Mouse (Mus musculus) E14TG2a.4 (cell line): ENCODE results near the gene Fndc7.
A peak's percentile ranks its signal among the peaks of the same experiment; 100 is the strongest.

ENCODE experiments used
- H3K27me3 ChIP-seq: 2 replicates; pipeline ENCODE4 v1.6.1; 2014; ENCODE audit warnings: low read length, control low read depth; ENCODE audit not compliant: insufficient read depth
- H3K36me3 ChIP-seq: 2 replicates; pipeline ENCODE4 v1.6.1; 2014; ENCODE audit warnings: low read length, control low read depth; ENCODE audit not compliant: insufficient read depth
- H3K4me1 ChIP-seq: replicated peaks from 2 replicates; pipeline ENCODE4 v1.6.1; 2014; ENCODE audit warnings: low read depth, low read length, control low read depth
- H3K4me3 ChIP-seq: replicated peaks from 2 replicates; pipeline ENCODE4 v1.5.1; 2014; ENCODE audit warnings: mild to moderate bottlenecking, low read length
- H3K9me3 ChIP-seq: 2 replicates; pipeline ENCODE4 v1.6.1; 2014; ENCODE audit warnings: low read length, control low read depth
- CTCF ChIP-seq: conservative IDR thresholded peaks from 2 replicates; pipeline ENCODE4 v1.5.1; 2014; ENCODE audit warnings: low read length
- NANOG ChIP-seq: IDR thresholded peaks from 2 replicates; pipeline ENCODE4 v1.6.1; 2014; ENCODE audit warnings: borderline replicate concordance, low read length, mixed read lengths
- POU5F1 ChIP-seq: IDR thresholded peaks from 2 replicates; pipeline ENCODE4 v1.6.1; 2014; ENCODE audit warnings: low read length, borderline replicate concordance

Gene Fndc7

DNA sequence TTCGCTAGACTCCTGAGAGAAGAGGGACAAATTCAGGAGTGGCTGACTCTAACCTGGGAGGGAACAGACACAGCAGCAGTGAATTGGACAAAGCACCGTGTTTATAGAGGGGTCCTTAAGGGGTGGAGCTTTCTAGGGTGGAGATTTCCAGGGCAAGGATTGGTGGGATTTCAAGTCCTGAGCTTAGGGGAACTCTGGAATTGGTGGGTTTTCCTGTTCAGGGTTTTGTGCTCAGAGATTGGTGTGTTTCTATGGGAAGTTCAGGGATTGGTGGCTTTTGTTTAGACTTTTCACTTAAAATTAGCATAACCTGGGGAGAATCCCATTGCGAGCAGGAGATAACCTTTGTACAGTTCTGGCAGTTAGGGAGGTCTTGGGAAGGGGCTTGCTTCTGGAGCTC is 28.2 kb upstream of the Fndc7 start:
- Histone ChIP-seq H3K4me1 (peaks cover 17% of the 10 kb centered on the region), H3K36me3 (no peaks in the 10 kb centered on the region), H3K4me3 (no peak overlapping the region), H3K27me3 (0 out of 2 replicates have a peak, but pooled peaks cover 2% of the 10 kb centered on the region), H3K9me3 (no peaks in the 10 kb centered on the region)
- no peak for TF ChIP-seq CTCF

DNA sequence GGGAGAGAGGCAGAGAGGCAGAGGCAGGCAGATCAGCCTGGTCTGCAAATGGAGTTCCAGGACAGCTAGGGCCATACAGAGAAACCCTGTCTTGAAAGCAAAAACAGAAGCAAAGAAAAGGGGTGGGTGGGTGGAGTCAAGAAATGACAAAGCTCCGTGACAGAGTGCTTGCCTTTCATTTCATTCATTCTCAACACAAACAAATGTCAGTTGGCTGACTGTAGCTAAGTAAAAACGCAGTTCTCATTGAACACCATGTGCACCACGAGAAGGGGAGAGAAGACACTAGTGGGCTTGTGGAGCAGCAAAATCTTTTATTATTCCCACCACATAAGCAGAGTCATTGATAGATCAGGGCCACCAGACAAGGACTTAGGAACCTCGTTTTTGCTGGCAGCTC is 27.0 kb upstream of the Fndc7 start:
- no peak for TF ChIP-seq NANOG
- TF ChIP-seq CTCF: no peak
- TF ChIP-seq POU5F1: no peak
- Histone ChIP-seq H3K4me3 (no peak overlapping the region), H3K36me3 (no peaks in the 10 kb centered on the region), H3K9me3 (no peaks in the 10 kb centered on the region), H3K4me1 (peaks cover 27% of the 10 kb centered on the region), H3K27me3 (0 out of 2 replicates have a peak, but pooled peaks cover 2% of the 10 kb centered on the region)

DNA sequence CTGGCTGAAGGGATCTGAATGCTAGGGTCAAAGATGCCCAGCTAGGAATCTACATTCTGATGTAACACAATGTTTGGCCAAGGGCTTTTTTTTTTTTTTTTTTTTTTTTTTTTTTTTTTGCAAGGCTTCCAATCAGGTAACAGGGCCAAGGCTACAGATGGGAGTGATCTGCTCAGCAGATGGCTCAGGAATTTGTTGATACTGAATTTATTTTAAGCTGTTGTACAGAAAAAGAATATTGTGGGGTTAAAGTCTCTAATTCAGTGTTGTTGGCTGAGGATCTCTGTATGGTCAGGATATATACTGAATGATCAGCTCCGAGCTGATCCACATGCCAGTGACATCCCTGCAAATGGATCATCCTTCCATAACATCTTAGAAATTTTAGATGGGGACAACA is 26.2 kb upstream of the Fndc7 start:
- no peak for TF ChIP-seq CTCF
- no peak for TF ChIP-seq NANOG
- no peak for TF ChIP-seq POU5F1
- Histone ChIP-seq H3K36me3 (no peaks in the 10 kb centered on the region), H3K4me1 (peaks cover 27% of the 10 kb centered on the region), H3K9me3 (no peaks in the 10 kb centered on the region), H3K27me3 (0 out of 2 replicates have a peak, but pooled peaks cover 2% of the 10 kb centered on the region), H3K4me3 (no peak overlapping the region)

GRCm38 (mm10) chr3:108911548-108912413 is 22.0 kb upstream of the Fndc7 start, which contains the start of gene Prpf38b:
Prpf38b (minus strand) TSS chr3:108911727.
- no peak for TF ChIP-seq POU5F1

DNA sequence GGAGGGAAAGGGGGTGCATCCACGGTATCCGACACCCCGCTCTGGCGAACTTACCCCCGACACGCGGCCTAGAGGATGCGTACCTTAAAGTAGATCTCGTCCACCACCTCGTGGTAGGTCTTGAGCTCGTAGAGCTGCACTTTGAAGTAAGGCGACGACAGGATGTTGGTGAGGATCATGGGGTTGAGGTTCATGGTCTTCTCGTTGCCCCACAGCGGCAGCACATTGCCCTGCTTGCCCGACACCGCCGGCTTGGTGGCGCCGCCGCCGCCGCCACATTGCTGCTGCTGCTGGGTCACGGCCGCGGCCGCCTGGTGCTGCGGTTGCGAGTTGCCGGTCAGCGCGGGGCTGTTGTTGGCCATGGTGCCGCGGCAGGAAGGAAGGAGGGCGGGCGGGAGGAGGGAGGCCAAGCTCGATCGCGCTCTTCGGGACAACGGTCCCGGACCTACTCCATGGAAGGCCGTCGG is 21.3 kb upstream of the Fndc7 start:
- Histone ChIP-seq H3K4me1 (peaks cover 35% of the 10 kb centered on the region), H3K9me3 (peaks cover 24% of the 10 kb centered on the region; the same call in 1 of the 2 replicates)
- no peak for TF ChIP-seq CTCF
- no peak for TF ChIP-seq POU5F1
- no peak for TF ChIP-seq NANOG

More at GRCm38 (mm10) chr3:108911548-108912413, 22.0 kb upstream of the Fndc7 start, which contains the start of gene Prpf38b:
- peaks cover 22% of the 10 kb centered on the region; the same call in 1 of the 2 replicates for H3K9me3 ChIP-seq
- peaks cover 35% of the 10 kb centered on the region for H3K36me3 ChIP-seq
- H3K27me3 ChIP-seq: no peaks in the 10 kb centered on the region
- H3K4me3 ChIP-seq: peak within 1 kb of the TSS; percentile 94
- peaks cover 35% of the 10 kb centered on the region for H3K4me1 ChIP-seq

GRCm38 (mm10) chr3:108910303-108911080 is 20.7 kb upstream of the Fndc7 start:
- no peak for TF ChIP-seq POU5F1
- TF ChIP-seq CTCF: no peak
- TF ChIP-seq NANOG: no peak
- H3K4me1 ChIP-seq: peaks cover 35% of the 10 kb centered on the region

More for the DNA sequence above, 21.3 kb upstream of the Fndc7 start:
- peaks cover 41% of the 10 kb centered on the region for H3K36me3 ChIP-seq
- H3K4me3 ChIP-seq: peak overlapping the region; percentile 94
- no peaks in the 10 kb centered on the region for H3K27me3 ChIP-seq

DNA sequence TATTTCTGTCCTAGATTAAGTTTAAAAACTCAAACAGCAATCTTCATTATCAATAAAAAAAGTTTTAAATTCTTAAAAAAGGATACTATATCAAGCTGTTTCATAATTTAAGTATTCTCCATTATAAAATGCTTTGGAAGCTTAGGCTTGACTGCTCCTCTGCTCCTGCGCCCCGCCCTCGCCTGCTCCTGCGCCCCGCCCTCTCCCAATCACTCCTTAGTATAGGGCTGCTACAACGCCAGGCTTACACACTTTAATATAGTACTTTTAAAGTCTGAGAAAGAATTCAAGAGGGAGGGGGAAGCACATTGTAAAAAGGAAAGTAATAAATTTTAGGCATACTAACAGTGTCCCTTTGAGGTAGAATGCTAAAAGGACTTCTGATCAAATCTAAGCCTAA is 13.1 kb upstream of the Fndc7 start:
- no peak overlapping the region for H3K4me3 ChIP-seq
- H3K9me3 ChIP-seq: peaks cover 40% of the 10 kb centered on the region
- peaks cover 11% of the 10 kb centered on the region; the same call in 1 of the 2 replicates for H3K4me1 ChIP-seq
- TF ChIP-seq POU5F1 (no peak), NANOG (no peak), CTCF (no peak)
- H3K27me3 ChIP-seq: no peaks in the 10 kb centered on the region
- H3K36me3 ChIP-seq: peaks cover 74% of the 10 kb centered on the region

More at GRCm38 (mm10) chr3:108910303-108911080, 20.7 kb upstream of the Fndc7 start:
- H3K4me3 ChIP-seq: peak overlapping the region; percentile 94
- peaks cover 47% of the 10 kb centered on the region for H3K36me3 ChIP-seq
- H3K27me3 ChIP-seq: no peaks in the 10 kb centered on the region
- H3K9me3 ChIP-seq: peaks cover 28% of the 10 kb centered on the region; the same call in 1 of the 2 replicates

DNA sequence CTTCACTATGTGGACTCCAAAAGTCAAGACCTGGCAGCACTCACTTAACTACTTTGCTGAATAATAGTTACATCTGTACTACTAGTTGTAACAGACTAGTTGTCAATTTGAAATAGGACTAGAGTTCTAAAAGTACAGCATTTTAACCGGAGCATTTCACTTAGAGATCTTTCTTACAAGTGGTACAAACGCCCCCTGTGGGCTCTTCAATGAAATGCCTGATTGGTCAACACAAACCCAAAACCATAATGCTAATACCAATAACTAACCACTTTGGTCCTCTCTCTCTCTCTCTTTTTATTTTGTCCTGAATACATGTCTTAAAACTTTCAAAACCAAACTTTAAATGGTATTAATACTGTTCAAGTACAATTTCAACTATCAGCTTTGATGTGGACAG is 12.2 kb upstream of the Fndc7 start:
- no peak overlapping the region for H3K4me3 ChIP-seq
- H3K36me3 ChIP-seq: peaks cover 65% of the 10 kb centered on the region
- no peaks in the 10 kb centered on the region for H3K27me3 ChIP-seq
- no peak for TF ChIP-seq NANOG
- H3K9me3 ChIP-seq: peaks cover 32% of the 10 kb centered on the region
- peaks cover 11% of the 10 kb centered on the region; the same call in 1 of the 2 replicates for H3K4me1 ChIP-seq
